Mouse (Mus musculus) adipose tissue, adult 10 weeks (tissue): ENCODE measurements around the gene Ints14. TPM values are rescaled to one million over a fixed set of nuclear protein-coding genes. Genes with fewer than 3 reads are reported as not detected.

Source experiments
- polyA plus RNA-seq: library from polyadenylated mRNA; stranded (reverse); fragments of 350-450 nt; fragmentation: Illumina TruSeq; extraction: RNeasy Lipid Tissue Mini Kit (QIAGEN cat#74804); gene quantifications from one replicate; pipeline ENCODE4 v1.2.3, GENCODE M21; 2014; ENCODE audit warnings: low read depth, low replicate concordance

The Ints14 gene
- 17.3 TPM for polyA plus RNA-seq

DNA sequence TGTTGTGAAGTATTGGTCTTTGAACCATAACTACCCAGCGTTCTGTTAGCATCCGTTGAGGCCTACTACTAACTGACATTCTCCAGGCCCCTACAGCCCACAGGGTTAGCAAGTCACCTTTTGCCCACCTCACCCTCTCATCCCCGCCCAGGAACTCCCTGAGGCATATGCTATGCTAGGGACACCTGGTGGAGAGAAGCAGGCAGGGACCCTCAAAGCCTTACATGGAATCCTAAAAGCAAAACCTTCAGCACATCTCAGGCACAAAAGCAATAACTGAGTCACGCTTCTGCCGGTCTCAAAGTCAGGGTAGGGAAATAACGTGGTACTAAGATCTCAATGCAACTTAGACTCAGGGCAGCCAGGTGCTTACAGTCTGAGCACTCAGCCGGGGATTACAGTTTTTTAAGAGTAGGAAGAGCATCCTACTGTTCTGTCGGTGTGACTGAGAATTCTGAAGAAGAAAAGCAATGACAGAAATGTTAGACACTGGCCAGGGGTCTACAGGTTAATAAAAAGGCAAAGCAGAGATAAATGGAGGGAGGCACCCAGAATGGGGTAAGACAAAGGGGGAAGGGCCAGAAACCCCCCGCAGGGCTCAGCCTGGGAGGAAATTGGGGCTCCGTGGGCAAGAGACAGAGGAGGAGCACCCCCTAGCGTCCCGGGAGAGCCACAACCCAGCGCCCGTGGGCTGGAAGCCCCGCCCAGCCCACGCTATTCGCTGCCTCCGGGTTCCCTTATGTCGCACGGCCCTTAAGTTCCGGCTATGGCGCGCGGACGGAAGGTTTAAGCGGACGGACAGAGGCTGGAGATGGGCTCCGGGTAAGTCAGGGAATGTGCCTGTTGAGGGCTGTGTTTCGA is at the start of gene Ints14:
Ints14 (plus strand) TSS at position 789 of the 861 bp plus-strand sequence.

DNA sequence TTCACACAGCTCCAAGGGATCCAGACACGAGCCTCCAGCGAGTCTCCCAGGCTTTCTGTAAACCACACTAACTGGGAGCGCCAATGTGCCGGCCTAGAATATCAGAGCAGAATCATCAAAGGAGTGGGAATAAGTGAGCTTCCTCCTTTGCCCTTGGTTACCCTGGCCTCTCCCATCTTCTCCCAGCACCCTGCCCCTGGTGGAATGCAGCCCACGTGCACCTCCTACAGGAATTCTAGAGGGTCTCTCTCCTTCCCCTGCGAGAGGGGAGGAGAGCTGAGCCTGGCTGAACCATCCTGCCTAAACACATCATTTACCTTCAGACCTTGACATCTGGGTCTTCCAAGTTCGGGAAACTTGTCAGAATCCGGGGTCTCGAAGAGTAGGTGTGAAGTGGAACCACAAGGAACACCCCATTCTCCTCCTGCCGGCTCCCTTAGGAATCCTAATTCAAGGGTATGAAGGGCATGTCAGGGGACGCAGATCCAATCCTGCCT is 9.5 kb upstream of the Ints14 start, which contains the start of gene Slc24a1:
Slc24a1 (minus strand) TSS at position 447 of the 497 bp plus-strand sequence.

DNA sequence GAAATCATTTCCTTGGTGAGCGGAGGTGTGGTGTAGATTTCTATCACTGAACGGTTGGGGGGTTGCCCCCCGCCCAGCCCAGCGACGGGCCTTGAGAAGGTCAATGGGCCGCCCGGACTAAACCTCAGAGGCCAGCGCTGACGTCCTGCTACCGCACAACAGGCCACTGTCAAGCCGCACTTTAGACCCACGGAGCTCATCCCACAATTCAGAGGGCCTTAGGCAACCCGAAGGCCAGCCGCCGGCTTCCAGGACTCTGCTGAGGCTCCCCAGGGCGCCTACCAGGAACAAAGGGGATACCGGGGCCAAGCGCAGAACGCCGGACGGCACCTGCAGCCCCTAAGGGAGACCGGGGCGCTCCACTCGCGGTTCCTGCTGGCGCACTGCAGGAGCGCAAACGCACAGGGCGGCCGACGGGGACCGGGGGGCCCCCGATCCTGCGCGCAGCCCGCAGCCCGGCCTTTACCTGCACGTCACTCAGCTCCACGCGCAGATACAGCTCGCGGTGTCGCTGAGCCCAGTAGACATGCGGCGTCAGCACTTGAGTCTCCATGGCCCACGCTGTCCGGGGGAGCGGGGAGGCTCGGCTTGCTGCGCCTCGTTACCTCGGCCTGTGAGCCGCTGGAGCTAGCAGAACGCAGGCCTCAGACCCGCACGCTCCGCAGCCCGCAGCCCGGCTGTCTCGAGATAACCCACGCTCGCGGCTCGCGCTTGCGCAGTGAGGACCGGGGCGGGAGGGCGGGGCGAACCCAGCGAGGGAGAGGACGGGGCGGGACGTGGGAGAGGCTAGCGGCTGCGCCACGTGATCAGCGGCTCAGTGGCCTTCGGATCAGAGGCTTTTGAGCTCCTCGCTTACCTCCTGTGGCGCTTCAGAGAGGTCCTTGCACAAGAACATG is 60.5 kb downstream of the Ints14 start, which contains the start of gene Hacd3:
Hacd3 (minus strand) TSS at position 703 of the 896 bp plus-strand sequence.

DNA sequence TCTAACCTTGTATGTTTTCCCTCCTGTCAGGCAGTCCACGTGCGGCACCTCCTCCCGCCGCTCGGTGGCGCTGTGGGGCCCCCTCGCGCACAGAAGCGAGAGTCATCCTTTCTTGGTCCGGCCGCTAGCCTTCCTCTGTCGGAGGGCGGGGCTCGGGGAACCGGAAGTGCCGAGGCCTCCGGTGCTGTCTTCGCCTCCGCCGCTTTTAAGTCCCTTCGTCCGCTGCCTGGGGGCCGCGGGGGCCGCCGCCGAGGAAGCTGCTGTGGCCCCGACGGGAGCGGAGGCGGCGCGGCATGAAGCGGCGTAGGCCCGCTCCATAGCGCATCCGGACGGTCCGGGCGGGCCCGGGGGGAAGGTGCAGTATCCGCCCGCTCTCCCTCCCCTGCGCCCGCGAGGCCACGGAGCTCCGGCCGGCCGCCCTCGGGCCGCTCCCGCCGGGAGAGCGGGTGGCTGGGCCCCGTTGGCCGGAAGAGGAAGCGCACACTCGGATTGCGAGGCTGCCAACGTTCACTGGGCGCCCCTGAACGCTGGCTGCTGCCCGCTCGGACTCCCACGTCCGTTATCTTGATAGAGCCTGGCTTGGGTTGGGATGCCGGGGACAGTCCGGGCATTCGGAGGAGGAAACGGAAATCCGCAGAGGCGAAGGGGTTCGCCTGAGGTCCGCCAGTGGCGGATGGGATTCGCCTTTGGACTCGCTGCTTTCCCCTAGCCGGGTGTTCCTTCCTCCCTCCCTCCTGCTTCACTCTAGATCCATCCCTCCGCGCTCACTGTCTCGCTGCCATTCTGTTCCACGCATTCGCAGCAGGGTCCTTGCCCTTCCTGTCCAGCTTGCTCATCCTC is 71.8 kb downstream of the Ints14 start, which contains the start of gene Dpp8:
Dpp8 (plus strand) TSS at position 146 of the 840 bp plus-strand sequence.

Other genes starting within 250 kb of the Ints14 start
- 180 TPM for gene Rab11a, start 223.1 kb upstream of the Ints14 start, polyA plus RNA-seq
- gene Dennd4a, start 149.6 kb upstream of the Ints14 start, polyA plus RNA-seq = 8.1 TPM
- gene Slc24a1, start 9.3 kb upstream of the Ints14 start, polyA plus RNA-seq = 0.05 TPM
- gene Hacd3, start 60.8 kb downstream of the Ints14 start, polyA plus RNA-seq = 49.9 TPM
- gene Dpp8, start 71.5 kb downstream of the Ints14 start, polyA plus RNA-seq = 51.4 TPM
- gene Igdcc4, start 140.6 kb downstream of the Ints14 start, polyA plus RNA-seq = 2.6 TPM
- 0.51 TPM for gene Igdcc3, start 180.3 kb downstream of the Ints14 start, polyA plus RNA-seq
- 17.0 TPM for gene Parp16, start 234.4 kb downstream of the Ints14 start, polyA plus RNA-seq